Mouse (Mus musculus) cortical plate, adult 2 months (tissue): ENCODE measurements at regions not wholly inside any gene's neighbourhood (a gene's known extent, or its start where the extent isn't known, plus 50 kb on each side); places are given as distances from the start of the nearest gene placed in this dataset.

Experiments used
- H3K27ac ChIP-seq: fragments of 200-500 bp; 2 replicates; pipeline ENCODE4 v1.5.1; 2012; ENCODE audit warnings: low read length, control low read depth, inconsistent platforms; ENCODE audit not compliant: insufficient read depth
- H3K4me1 ChIP-seq: fragments of 200-500 bp; 2 replicates; pipeline ENCODE4 v1.6.1; 2011; ENCODE audit warnings: low read length; ENCODE audit not compliant: control insufficient read depth, insufficient read depth
- H3K4me3 ChIP-seq: fragments of 200-500 bp; 2 replicates; pipeline ENCODE4 v1.5.1; 2011; ENCODE audit warnings: mild to moderate bottlenecking, low read length, control low read depth; ENCODE audit not compliant: insufficient read depth
- CTCF ChIP-seq: fragments of 200-500 bp; IDR thresholded peaks from 2 replicates; pipeline ENCODE4 v1.5.1; 2011; ENCODE audit warnings: mild to moderate bottlenecking, control low read depth, low read length; ENCODE audit not compliant: insufficient read depth; ENCODE audit errors: extremely low read depth
- POLR2A ChIP-seq: fragments of 200-500 bp; IDR thresholded peaks from 2 replicates; pipeline ENCODE4 v1.6.1; 2011; ENCODE audit warnings: mild to moderate bottlenecking, low read length, control low read depth; ENCODE audit not compliant: insufficient read depth; ENCODE audit errors: extremely low read depth

DNA sequence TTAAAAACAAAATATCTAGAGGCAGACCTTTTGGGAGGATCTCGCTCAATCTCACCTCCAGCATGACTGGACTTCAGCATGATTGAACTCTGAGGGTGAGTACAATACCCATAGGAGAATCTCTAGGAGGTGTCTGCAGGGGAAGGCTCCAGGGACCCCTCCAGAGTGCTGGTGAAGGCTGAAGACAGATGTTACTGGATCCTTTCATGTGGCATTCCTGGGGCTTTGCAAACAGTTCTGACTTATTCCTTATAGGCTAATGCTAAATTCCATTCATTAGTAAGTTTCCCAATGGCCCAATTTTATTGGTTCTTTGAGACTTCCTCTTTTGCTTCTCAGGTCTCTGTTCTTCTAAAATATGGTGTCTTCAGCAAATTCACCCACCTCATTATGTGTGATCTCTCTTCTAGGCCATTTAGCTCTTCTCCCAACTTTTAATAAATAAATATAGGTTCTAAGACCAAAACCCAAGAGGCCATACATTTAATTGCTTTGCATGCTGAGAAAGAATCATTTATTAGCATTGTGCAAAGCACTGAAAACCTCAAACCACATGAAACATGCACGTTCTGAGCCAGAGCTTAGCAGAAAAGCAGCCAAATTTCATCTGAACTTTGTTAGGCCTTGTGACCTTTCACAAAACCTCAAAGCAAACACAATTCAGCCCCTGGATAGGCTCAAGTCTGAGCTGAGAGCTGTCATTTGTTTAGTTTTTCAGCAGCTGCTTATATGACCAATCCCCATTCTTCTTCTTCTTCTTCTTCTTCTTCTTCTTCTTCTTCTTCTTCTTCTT, 832.8 kb upstream of the 2610301B20Rik start:
- no peak overlapping the region for H3K27ac ChIP-seq
- no peaks in the 10 kb centered on the region for H3K4me1 ChIP-seq
- no peak for TF ChIP-seq CTCF
- H3K4me3 ChIP-seq: no peak overlapping the region

GRCm38 (mm10) chr4:10048770-10049169, 825.5 kb upstream of the 2610301B20Rik start:
- H3K27ac ChIP-seq: no peak overlapping the region
- TF ChIP-seq POLR2A (no peak), CTCF (no peak)
- H3K4me1 ChIP-seq: no peaks in the 10 kb centered on the region
- H3K4me3 ChIP-seq: no peak overlapping the region

DNA sequence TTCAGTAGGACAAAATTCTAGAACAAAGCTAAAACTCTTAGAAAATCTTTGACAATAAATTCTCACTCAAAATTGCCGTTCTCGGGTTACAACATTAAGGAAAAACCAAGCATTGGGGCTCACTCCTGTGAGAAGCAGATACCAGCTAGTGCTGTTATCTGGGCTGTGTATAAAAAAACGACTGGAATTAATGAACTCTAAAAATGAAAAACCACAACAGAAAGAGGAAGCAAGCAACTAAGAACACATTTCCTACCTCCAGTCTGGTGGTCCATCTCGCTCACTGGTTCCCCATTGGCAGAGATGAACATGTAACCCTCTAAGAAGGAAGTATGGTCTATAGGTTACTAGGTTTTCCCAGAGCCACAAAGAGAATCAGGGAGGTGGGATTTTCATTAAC, 824.9 kb upstream of the 2610301B20Rik start:
- H3K27ac ChIP-seq: no peak overlapping the region
- TF ChIP-seq POLR2A: no peak
- no peak for TF ChIP-seq CTCF
- H3K4me3 ChIP-seq: no peak overlapping the region
- no peaks in the 10 kb centered on the region for H3K4me1 ChIP-seq

DNA sequence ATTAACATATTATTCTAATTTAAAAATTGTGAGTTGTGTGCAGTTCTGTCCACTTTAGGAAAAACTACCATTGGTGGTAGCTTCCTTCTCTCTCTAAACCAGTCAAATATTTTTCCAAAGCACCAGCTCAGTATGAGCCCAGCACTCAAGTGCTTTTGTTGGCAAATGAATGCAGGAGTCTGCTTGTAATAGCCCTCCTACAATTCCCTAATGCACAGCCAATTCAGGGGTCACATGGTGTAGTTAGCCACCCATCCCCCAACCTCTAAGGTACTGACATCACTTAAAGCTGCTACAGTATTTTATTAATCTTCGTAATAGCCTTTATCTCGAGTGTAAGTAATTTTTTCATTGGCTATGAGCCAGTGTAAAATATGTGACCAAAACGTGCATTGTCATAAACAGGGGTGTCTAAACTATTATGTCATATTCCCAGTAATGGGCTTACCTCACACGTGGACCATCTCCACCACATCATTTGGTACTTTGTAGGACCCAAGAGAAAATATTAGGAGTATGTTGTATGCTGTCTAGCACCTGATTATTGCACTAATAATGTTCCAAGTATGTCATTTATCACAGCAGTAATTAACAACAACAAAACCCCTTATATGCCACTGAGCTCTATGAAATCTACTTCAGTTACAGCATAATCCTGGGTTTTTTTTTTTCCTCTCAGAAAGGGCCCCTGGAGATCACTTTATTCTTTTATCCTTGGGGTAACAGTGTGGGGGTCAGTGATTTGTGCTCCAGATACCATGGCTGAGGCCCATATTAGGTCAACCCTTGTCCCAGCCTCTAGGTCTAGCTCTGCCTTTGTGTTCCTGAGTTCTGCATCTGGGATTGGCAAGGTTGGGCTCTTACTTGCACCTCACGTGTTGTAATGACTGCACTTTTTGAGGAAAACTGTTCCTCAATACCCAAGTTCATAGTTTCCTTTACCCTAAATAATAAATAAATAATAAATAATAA, 822.7 kb upstream of the 2610301B20Rik start:
- H3K4me3 ChIP-seq: no peak overlapping the region
- no peak for TF ChIP-seq POLR2A
- no peak for TF ChIP-seq CTCF
- no peaks in the 10 kb centered on the region for H3K4me1 ChIP-seq
- no peak overlapping the region for H3K27ac ChIP-seq

DNA sequence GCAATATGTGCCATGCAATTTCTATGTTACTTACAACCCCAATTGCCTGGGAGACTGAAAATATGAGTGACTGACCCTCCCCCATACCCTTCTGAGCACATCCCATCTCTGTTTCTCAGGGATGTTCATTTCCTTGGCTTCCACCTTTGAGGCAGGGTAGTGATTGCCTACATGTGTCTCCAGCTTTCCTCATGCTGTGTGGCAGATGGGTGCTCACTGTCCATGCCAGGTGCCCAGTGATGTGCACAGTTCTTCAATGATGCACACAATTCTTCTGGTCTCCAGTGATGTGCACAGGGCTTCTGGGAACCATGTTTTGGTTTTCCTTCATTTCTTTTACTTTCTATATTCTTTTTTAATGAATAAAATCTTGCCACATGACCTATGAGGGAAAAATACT, 821.4 kb upstream of the 2610301B20Rik start:
- Histone ChIP-seq H3K4me1 (no peaks in the 10 kb centered on the region), H3K27ac (no peak overlapping the region), H3K4me3 (no peak overlapping the region)
- TF ChIP-seq POLR2A: no peak
- TF ChIP-seq CTCF: no peak

DNA sequence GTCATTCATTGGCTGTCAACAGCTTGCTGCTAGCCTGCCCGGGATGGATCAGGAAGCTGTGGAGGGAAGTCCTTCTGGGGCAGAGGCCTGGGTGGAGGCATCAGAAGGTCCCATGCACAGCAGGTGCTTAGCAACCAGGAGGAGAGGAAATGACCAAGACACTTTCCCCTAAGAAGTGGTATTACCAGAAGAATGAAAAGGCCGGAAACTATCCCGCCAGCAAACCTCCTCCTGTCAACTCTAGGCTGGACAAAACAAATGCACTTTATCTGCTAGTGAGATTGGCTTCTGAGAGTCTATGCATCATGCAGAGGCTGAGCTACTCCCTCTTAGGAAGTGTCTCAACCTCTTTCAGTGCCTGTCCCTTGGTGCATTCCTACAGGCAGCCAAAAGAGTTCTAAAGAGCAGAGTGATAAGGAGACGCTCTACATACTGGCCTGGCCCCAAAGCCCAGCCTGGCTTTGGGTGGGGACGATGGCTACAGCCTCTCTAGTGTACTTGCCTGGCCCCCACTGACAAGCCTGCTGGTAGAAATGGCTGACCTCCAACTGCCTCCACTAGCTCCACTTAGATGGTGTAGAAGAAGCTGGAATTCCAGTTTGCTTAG, 801.7 kb upstream of the 2610301B20Rik start:
- no peak for TF ChIP-seq CTCF
- H3K4me3 ChIP-seq: no peak overlapping the region
- no peak overlapping the region for H3K27ac ChIP-seq
- H3K4me1 ChIP-seq: no peaks in the 10 kb centered on the region

DNA sequence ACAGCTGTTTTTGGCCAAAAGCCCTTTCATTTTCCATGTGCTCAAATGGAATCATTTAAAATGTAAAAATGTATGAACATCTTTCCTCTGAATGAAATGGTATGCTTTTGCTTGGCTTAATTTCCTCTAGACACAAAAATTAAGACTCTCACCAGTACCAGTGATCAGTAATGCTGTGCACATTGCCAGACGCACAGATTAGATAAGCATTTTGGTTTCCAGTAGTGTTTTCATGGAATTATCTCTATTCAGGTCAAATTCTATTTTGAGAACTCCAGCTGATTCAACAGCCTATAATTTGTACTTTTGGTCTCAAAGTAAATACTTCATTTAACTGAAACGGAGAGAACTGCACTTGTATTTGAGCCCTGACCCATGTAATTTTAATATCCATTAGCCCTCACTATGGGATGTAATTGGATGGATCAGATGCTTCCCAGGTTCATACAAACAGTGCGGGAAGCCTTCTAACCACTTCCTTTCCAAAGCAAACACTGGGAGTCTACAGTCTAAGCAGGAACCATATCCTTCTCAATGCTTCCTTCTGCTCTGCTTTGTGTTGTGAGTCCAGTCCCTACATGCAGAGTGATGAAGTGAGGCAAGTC, 794.6 kb upstream of the 2610301B20Rik start:
- no peak overlapping the region for H3K27ac ChIP-seq
- no peak for TF ChIP-seq POLR2A
- no peak for TF ChIP-seq CTCF
- no peaks in the 10 kb centered on the region for H3K4me1 ChIP-seq
- no peak overlapping the region for H3K4me3 ChIP-seq

DNA sequence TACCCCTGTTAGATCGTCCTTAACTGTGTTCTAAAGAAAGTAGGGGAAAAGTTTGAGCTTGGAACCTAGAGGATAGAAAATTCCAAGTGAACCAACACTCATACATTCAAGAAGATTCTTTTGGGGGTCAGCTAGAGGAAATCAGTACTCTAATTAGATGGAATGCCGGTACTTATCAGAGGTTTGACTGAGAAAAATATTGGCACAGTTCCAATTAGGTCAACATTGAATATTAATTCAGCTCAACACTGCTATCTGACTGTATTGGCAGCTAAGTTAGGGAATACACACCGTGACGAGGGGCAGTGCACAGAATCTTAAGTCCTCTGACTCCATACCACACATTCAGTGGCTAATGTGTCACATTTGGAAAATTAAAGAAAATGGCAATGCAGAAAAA, 759.5 kb upstream of the 2610301B20Rik start:
- Histone ChIP-seq H3K4me3 (no peak overlapping the region), H3K4me1 (no peaks in the 10 kb centered on the region), H3K27ac (no peak overlapping the region)
- TF ChIP-seq CTCF (no peak), POLR2A (no peak)

DNA sequence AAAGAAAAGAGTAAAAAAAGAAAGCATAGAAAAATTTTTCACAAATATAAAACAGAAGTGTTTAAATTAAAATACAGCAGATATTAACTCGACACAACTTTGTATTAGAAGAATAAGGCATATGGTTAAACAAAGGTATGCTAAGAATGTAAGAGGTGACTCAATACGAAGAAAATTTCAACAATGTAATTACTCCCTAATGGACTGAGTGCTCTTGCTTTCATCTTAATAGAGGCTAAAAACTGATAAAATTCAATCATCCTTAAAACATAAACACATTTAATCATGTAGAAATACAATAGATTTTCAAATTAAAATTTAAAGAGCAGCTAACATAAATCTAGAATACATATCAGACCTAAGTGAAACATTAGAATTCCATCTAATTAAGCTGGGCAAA, 756.3 kb upstream of the 2610301B20Rik start:
- no peak overlapping the region for H3K27ac ChIP-seq
- no peak for TF ChIP-seq POLR2A
- TF ChIP-seq CTCF: no peak
- H3K4me1 ChIP-seq: no peaks in the 10 kb centered on the region

More for the DNA sequence above, 756.3 kb upstream of the 2610301B20Rik start:
- no peak overlapping the region for H3K4me3 ChIP-seq
